Mouse (Mus musculus): ENCODE measurements around the gene Hs3st3a1.

Hs3st3a1 gene

DNA sequence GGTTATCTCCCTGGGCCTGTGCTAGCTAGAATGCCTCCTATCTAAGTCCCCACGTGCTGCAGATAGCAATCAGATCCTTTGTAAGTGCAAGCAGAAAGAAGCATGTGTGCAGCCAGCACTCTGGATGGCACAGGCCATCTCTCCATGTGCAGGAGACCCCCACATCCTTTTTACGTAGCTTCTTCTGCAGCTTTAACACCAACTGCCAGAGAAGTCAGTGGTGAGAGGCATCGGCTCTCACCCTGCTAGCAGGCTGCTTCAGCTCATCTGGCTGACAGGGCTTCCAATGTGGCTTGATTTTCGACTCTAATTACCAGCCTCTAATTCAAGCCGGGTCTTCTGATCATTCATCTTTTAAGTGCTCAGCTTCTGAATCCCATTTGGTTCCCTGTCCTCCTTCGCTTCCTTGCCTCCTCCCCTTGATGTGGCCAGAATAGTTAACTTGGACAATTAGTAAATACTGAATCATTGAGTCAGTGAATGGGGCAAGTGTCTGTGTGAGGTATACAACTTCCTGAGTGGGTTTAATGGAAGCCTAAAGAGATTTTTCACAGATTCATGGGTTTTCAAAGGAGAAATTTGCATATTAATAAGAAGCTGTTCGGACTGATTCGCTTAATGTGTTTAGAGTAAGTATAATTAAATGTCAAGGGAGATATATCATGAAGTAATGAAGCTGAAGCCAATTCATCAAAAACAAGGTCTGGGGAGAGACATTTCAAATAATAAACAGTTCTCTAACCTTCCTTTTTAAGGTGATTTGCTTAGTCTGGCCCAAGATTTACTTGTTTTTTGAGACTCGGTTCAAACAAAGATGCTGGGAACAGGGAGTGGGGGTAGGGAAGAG is 54.7 kb downstream of the Hs3st3a1 start:
- no peak for DNase-seq (ENCODE audit: low spot score)

DNA sequence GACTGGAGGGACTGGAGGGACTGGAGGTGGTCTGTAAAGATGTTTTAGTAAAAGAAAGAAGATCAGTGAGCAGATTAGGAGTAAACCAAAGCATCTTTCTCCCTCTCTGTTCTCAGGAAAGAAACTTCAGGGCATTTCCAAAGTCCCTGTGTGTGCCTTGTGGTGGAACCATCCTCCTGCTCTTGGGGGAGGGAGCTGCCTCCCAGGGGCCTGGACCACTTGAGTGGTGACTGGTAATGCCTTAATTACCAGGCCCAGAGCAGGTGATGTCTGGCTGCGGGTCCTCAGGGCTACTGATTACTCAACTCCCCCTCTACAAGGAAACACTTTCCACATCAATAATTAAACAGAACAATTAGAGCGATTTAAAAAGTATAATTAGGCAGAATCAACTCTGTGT is 59.3 kb downstream of the Hs3st3a1 start:
- DNase-seq (ENCODE audit: low spot score) = no peak

DNA sequence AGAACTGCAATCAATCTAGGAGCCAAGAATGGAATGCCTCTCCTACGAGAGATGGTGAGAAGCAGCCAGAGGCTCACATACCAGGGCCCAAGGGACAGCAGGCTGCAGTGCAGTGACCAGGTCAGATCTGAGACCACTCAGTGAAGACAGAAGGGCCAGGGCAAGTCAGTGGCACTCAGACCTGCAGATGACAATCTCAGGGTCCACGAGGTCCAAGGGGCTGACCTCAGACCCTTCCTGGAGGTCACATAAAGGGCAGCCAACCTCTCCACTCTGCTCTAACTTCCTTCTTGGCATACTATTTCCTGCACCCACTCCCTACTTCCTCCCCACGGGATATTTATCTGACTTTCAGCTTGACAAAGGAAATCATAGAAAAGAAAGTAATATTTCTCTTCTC is 60.8 kb downstream of the Hs3st3a1 start:
- DNase-seq (ENCODE audit: low spot score) = no peak

DNA sequence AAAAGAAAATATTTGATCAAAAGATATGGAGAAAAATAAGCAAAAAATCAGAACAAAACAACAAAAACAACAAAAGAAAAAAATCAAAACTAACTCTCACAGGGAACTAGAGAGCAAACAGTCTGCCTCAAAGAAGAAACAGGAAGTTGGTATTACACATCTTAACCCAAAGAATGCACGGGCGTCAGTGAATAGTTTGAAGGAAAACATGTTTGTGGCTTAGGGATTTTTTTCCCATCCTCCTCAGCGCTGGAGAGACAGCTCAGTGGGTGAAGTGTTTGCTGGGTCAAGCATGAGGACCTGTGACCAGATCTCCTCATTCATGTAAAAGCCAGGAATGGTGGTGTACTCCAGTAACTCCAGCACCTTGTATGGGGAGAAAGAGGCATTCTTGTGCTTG is 61.5 kb downstream of the Hs3st3a1 start:
- DNase-seq (ENCODE audit: low spot score) = no peak

DNA sequence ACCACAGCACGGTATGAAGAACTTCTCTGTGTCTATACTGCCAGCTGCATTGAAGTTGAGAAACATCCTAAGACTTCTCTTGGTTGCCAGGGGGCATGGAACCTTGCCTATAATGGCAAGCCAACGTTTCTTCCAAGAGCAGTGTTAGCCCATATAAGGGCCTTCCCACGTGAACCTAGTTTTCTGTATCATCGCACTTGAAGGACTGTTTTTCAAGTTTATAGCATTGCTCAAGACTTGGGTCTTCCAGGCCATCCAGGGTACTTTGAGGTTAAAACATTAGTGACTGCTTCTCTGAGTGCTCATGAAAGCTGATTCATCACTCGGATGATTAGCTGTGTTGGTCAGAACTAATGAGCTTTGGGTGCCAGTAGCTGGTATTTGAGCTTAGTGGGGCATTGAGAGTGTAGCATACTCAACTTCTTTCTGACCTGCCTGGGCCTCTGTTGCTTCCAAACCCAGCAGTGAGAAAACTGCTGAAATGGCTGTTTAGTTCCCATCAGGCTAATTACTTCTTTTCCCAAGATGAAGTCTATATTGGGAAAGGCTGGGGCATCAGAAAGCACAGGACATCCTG is 65.5 kb downstream of the Hs3st3a1 start:
- DNase-seq (ENCODE audit: low spot score) = no peak

DNA sequence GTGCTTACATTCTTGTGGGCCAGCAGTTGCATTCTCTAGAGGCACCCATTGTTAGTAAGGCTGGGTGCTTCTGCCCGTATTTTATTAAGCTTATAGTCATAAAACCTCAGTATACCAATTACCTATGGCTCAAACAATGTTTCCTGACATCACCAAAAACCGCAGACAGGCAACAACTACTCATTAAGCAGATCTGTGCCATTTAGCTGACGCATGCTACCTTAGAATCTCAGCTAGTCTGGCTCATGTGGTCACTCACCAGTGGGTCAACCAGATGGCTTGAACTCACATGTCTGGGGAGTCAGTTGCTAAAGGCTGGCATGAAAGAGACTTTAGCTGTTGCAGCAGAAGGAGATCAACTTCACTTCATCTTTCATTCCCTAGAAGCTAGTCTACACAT is 67.9 kb downstream of the Hs3st3a1 start:
- no peak for DNase-seq (ENCODE audit: low spot score)

DNA sequence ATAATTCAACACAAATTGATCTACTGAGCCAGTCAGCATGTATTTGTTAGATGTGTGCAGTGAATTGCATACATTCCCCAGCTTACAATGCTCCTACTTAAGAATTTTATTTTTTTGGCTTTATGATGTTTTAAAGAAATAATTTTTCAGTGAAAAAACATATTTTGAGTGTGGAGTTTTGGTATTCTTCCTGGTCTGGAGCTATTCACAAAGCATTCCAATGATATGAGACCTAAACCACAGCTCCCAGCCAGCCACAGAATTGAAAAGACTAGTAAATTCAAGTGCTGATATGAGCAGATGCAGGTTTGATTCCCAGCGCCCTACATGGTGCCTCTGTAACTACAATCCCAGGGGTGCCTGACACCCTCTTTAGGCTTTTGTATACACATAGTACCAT is 70.8 kb downstream of the Hs3st3a1 start:
- DNase-seq (ENCODE audit: low spot score) = no peak

DNA sequence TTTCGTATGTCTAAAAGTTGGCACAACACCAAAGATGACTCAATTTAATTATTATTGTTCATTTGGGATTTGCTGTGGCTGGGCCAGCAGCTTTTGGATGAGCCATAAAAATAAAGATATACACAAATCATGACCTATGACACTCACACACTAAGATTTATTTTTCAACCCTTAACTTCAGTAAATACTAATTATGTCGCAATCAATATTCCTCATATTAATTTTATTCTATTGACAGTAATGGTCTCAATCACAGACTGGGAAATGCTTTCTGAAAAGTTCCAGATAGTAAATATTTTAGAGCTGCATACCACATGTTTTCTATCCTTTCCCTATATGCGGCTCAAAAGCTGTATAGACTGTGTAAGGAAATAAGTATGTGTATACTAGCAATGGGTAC is 71.9 kb downstream of the Hs3st3a1 start:
- no peak for DNase-seq (ENCODE audit: low spot score)

DNA sequence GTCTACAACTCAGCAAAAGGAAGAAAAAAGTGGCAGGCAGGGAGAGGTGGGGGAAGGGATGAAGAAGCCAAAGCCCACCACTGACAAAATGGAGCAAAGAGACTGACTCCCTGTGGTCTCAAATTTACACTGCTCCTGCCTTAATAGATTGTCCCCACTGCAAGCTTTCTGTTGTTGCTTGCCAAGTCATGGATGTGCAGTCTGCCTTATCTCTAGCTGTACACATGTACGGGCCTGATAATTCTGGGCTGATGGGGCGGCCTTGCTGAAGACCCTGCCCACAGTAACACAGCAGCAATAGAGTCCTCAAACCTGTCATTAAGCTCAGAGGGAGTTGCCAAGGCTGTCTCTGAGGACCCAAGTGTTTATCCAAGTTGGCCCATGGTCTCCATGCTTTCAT is 74.0 kb downstream of the Hs3st3a1 start:
- no peak for DNase-seq (ENCODE audit: low spot score)

DNA sequence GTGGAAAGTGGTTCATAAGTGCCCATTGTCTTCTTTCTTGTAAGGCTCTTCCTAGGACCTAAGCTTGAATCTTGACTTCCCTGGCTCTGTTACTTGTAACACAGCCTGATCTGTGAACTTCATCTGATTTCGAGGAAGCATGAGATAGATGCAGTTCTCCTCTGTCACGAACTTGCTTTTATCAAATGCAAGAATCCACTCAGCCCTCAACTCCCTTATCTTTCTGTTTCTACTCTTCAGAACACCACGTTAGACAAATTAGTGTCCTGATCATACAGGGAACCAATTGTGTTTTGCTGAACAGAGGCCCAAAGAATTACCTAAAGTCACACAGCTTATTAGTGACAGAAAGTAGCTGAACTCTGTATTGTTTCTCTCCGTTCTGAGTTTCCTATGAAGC is 77.2 kb downstream of the Hs3st3a1 start:
- no peak for DNase-seq (ENCODE audit: low spot score)

DNA sequence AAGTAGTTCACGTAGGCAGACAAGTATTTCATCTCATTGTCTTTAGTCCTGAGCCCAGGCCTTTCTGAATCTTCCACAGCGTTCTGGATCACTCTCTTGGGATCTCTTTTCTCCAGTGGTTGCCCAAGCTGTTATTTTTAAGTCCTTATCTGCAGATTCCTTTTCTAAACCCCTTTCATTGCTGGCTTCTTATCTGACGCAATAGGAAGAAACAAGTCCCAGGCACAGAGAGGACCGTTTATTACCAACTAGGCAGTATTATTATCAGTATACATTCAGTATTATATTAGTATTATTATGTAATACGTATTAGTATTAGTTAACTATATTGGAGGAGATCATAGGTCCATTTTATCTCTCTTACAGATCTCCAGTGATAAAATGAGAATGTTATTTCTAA is 78.3 kb downstream of the Hs3st3a1 start:
- no peak for DNase-seq (ENCODE audit: low spot score)

DNA sequence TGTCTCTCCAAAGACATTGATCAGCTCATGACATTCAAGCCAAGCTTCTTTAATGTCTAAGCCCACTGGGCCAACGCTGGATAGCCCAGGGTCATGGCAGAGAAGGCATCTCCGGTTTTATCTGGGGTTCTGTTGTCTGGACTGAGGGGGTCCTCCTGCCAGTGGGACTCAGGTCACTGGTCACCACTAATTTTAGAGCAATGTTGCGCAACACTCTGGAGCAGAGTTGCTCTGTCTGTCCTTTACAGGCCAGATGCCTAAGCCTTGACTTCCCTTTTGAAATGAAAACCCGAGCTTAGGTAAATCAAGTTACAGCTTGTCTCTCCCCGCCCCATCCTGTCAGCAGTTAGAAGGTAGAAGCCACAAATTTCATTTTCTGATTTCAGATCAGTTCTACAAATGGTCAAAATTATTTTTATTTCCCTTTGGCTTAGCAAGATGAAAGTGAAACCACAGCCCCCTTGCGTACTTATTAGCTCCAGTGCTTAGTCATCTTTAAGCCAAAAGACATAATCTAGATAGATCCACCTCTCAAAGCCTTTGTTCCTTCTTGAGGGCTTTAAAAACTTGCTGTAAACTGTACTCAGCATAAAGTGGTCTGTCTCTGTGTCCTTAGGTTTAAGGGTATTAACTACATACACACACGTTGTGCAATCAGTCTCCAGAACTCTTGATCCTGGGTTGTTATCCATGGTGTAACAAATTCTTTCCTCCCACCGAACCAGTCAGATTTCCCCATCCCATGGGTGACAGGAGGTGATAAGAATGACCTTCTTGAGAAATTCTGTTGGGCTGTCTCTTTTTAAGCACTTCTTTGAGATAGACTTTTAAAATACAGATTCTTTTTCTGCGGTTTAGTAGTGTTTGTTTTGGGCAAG is 81.8 kb downstream of the Hs3st3a1 start:
- DNase-seq (ENCODE audit: low spot score) = no peak

DNA sequence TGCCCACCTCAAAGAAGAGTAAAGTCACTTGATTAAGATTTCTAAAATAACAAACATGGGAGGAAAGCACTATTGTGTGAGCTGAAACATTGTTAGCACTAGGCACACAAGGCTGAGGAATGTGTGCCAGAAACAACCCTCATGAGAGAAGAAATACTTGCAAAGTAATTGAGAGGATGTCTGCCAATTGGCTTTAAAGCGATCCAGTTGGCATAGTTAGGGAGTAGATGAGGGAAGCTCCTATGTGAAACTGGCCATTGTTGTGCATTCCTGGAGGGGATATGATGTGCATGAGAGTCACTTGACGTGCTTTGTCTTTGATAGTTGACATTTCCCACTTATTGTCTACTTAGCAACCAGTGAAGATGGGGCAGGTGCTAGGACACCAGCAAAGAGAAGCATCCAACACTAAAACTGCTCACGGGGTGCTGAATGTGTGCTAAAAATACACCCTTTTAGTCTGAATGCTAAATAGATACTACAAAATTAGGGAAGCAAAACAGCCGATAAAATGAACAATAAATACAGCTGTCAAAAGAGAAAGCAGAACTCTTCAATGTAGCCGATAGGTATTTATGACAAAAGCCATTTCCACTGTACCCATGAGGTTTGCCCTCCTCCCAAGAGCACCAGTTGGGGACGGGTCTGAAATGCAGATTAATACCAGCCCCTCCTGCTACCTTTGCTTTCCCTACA is 83.2 kb downstream of the Hs3st3a1 start:
- DNase-seq (ENCODE audit: low spot score) = no peak

DNA sequence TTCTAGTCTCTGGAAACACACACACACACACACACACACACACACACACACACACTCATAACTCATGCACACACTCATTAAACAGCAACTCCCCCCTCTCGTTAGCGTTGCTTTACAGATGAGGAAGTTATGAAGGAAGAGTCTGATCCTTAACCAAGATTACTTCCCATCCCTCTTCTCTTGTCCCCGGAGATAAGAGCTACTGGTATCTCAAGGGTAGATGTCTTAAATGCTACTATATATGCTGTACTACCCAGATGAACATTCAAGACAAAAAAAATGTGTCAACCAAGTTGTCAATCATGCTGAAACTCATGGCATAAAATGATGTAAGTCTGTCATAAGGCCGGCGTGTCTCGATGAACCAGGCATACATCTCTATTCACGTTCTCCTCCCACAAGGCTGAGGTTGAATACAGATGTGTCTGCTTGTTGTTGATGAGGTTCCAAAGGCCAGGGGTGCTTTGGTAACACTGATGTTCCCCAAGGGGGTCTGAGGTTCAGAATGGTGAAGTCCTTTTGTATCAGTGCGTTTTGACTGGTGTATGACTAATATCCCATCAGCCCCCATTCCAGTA is 89.0 kb downstream of the Hs3st3a1 start:
- no peak for DNase-seq (ENCODE audit: low spot score)

DNA sequence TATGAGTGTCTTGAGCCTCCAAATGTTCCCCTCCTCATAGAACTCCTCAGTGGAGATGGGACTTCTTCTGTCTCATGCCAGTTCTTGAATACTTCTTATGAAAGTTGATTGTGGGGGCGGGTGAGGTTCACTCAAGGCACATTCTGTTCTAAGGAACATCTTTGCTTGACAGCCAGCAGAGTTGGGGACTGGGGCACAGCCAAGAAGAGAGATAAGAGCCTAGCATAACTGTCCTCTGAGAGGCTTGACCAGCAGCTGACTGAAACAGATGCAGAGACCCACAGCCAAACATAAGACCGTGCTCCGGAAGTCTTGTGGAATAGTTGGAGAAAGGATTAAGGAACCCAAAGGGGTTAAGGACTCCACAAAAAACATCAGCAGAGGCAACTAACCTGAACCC is 102.1 kb downstream of the Hs3st3a1 start:
- no peak for DNase-seq (ENCODE audit: low spot score)

DNA sequence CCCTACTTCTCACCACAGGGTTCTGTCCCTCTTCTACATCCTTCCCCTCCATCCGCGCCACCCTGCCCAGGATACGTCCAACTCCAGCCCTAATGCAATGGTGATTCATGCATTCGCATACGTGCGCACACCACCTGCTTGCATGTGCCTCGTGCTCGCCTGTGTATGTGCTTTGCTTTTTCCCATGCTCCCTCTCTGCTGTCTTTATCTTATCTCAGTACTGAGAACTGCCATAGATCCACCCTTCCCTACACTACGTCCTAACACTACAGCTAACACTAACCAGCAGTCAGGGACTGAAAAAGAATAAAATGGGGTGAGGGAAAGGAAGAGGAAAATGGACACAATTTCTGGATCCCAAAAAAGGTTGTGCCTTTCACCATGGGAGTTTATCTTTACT is 106.7 kb downstream of the Hs3st3a1 start:
- DNase-seq (ENCODE audit: low spot score) = no peak

DNA sequence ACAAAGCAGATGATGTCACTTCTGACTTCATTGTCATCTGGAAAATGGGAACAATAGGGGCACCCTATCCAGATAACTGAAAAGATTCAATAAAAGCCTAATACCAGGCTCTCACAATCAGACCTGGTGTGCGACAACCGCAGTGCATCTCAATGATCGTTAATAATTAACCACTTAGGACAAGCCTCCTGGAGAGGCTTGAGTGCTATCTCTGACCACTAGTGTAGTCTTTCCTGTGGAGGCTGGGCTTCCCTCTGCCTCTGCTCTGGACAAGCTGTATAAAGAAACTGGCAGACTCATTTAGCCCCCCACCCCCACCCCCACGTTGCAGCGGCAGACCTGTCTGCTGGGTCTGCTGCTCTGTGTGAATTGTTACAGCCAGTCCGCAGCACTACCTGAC is 107.2 kb downstream of the Hs3st3a1 start:
- no peak for DNase-seq (ENCODE audit: low spot score)

DNA sequence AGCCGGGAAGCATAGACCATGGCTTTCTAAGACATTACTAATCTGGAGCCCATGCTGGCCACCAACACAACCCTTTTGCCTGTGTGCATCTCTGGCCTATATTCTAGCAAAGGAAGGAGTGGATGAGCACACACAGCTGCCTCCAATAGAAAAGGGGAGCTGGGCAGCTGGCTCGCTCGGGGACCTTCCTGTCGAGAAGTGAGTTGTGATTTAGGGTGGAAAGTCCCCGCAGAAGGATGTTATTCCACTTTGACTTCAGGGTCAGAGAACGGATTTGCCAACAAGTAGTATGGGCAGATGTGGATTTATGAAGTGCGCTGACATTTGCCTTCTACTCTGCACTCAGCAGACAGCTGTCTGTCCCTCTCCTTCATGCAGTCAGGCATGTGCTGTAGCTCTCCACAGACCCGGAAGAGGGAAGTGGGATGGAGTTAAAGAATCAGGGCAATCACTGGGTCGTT is 108.1 kb downstream of the Hs3st3a1 start:
- no peak for DNase-seq (ENCODE audit: low spot score)

DNA sequence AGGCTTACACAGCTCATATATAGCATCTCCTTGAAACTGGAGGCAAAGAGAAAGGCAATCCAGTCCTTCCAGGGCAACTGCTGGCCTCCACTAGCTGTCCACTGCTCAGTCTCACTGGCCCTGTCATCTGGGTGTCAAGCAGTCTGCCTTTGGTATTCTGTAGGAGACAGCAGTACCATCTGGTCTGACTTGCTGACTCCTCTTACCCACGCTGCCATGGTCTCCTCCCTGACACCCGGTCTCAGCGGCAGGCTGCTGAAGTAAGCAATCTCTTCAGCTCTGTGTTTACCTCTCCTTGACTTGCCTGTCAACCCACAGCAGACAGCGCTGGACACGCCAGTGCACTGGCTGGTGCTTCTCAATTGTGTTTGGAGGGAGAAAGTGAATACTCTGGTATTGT is 109.1 kb downstream of the Hs3st3a1 start:
- no peak for DNase-seq (ENCODE audit: low spot score)

DNA sequence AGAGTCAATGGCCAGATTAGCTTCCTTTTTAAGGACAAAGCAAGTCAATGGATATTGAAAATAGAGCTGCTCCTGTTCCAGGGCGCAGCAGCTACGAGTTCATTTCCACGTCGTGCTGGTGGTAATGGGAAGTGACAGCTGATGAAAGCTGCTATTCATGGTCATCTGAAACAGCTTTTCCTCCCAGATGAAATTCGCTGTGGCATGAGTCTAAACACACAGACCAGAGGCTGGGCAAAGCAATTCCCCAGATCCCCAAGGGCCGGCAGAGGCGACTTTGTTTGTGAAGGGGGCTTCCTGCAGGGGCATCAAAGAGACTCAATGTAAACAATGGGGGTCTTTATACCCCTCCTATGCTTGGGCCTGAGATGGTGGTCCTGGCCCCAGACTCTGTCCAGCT is 114.2 kb downstream of the Hs3st3a1 start:
- no peak for DNase-seq (ENCODE audit: low spot score)

DNA sequence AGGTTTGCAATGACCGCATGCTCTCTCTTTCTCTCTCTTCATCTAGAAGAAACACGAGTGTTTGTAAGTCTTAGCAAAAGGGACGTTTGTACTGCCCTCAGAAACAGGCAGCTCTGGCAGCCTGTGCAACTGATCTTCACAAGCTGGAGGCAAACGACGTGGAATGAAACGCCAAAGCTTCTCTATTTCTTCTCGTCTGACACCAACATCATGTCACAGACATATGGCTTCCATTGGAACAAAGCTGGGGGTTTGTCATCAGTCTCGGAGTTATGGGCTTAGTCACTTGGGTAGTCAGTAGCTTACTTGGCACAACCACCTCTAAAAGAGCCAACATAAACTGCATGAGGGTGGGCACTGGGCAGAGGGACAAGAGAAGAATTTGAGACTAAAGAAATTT is 114.8 kb downstream of the Hs3st3a1 start:
- DNase-seq (ENCODE audit: low spot score) = no peak

DNA sequence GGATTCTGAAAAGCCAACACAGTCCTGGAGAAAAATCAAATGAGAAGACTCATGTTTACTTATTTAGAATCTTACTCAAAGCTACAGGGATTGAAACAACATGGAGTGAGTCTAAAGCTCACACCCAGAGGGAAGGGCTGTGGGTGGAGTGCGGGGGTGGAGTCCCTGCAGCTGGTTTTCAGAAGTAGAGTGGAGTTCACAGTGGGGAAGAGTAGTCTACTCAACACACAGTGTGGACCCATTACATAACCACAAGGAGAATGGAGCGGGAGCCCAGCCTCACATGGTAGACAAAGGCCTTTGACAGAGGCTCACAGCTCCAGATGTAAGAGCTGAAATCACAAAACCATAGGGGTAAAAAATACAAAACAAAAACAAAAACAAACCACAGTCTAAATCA is 123.2 kb downstream of the Hs3st3a1 start:
- DNase-seq (ENCODE audit: low spot score) = no peak
